23 mouse cellular contexts compared by ENCODE assay signal in the genomic region with DNA sequence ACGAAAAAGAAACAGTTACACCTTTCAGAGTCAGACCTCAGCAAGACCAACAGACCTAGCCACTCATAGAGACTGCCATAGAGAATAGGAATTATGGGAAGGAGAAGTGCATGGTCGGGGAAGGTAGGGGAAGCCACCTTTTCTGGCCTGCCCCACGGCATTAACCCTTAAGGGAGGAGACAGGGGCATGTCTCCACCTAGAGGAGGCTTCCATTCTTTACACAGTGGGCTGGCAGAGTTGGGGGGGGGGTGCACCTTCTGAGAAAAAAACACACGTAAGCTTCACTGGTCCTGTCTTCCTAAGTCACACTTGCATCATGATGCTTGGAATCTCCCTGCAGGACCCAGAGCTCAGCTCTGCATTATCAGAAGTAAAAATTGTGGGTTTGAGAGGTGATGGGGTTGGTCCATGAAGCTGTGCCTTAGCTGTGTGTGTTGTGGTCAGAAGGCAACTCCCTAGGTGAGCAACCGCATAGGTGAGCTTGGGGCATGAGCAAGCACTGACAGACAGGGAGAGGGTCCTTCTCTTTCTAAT. TPM values are rescaled to one million over a fixed set of nuclear protein-coding genes. Genes with fewer than 3 reads are reported as not detected.
DNase-seq lines count a peak whose midpoint lies in the region; ATAC-seq and TF ChIP-seq lines count a peak whose summit lies in the region.
"Had no signal": no experiment of that assay in that cellular context is flagged by ENCODE, and none has a peak within 500 bp of the region (broad histone marks: within the 10 kb centered on the region; RNA-seq: fewer than 3 reads in every experiment).

No protein-coding gene starts in this region.

- 0 out of 2 replicates have a peak, but pooled peaks have one; percentile 10 for TF ChIP-seq CTCF in hindbrain, postnatal 0 days (IDR thresholded peaks at IDR 0.05; ENCODE audit: low read depth)

- ATAC-seq in hindbrain, postnatal 0 days, result no peak
- ATAC-seq in hindbrain, embryonic 13.5 days (ENCODE audit: low FRiP score), result no peak
- ATAC-seq in lung, embryonic 16.5 days (ENCODE audit: low read depth), result peak; percentile 54
- no peak for ATAC-seq in limb, embryonic 11.5 days (ENCODE audit: insufficient number of reproducible peaks, low FRiP score, low TSS enrichment, low read depth)
- no peak for ATAC-seq in activated CD4-positive, CD25-positive, alpha-beta regulatory T cell, adult 4 months
- ATAC-seq: forebrain, embryonic 16.5 days; intestine, embryonic 15.5 days; midbrain, embryonic 16.5 days had no signal

- no peaks in the 10 kb centered on the region for H3K36me3 ChIP-seq in hindbrain, postnatal 0 days (ENCODE audit: insufficient read depth, low read length)
- H3K36me3 ChIP-seq in hindbrain, embryonic 13.5 days, result no peaks in the 10 kb centered on the region
- H3K36me3 ChIP-seq in lung, embryonic 16.5 days (ENCODE audit: control insufficient read depth, insufficient read depth, low read length), result no peaks in the 10 kb centered on the region
- H3K36me3 ChIP-seq in limb, embryonic 11.5 days (ENCODE audit: control insufficient read depth, insufficient read depth, low read length), result no peaks in the 10 kb centered on the region
- H3K36me3 ChIP-seq: embryonic facial prominence, embryonic 10.5 days; heart, embryonic 10.5 days; intestine, embryonic 15.5 days; limb, embryonic 13.5 days; neural tube, embryonic 12.5 days had no signal

- no peak overlapping the region for H3K27ac ChIP-seq in hindbrain, postnatal 0 days
- no peak overlapping the region for H3K27ac ChIP-seq in hindbrain, embryonic 13.5 days
- H3K27ac ChIP-seq in lung, embryonic 16.5 days (ENCODE audit: low read length), result peak overlapping the region; percentile 38; the same call in 1 of the 2 replicates
- H3K27ac ChIP-seq in limb, embryonic 11.5 days (replicated peaks; ENCODE audit: low read depth, low read length), result 0 out of 2 replicates have a peak overlapping the region, but pooled peaks have one; percentile 5
- H3K27ac ChIP-seq: embryonic facial prominence, embryonic 10.5 days; heart, embryonic 10.5 days; intestine, embryonic 15.5 days; limb, embryonic 13.5 days; neural tube, embryonic 12.5 days had no signal

- H3K4me3 ChIP-seq in hindbrain, postnatal 0 days (ENCODE audit: low read length), result no peak overlapping the region
- H3K4me3 ChIP-seq in hindbrain, embryonic 13.5 days, result no peak overlapping the region
- no peak overlapping the region for H3K4me3 ChIP-seq in lung, embryonic 16.5 days (ENCODE audit: low read length)
- no peak overlapping the region for H3K4me3 ChIP-seq in limb, embryonic 11.5 days (ENCODE audit: low read depth, low read length)
- H3K4me3 ChIP-seq: embryonic facial prominence, embryonic 10.5 days; erythroblast, embryonic 14.5 days; heart, embryonic 10.5 days; intestine, embryonic 15.5 days; limb, embryonic 13.5 days; neural tube, embryonic 12.5 days had no signal

- WGBS in hindbrain, postnatal 0 days, result 57% methylated on average over 5 of the region's 5 CpGs
- 59% methylated on average over 5 of the region's 5 CpGs for WGBS in hindbrain, embryonic 13.5 days
- WGBS in lung, embryonic 16.5 days, result 39% methylated on average over 5 of the region's 5 CpGs
- 37% methylated on average over 5 of the region's 5 CpGs for WGBS in limb, embryonic 11.5 days

- DNase-seq in hindbrain, postnatal 0 days (ENCODE audit: low spot score), result no peak
- DNase-seq in lung, postnatal 36 days, result no peak
- DNase-seq in 416B (ENCODE audit: low read depth), result peak; percentile 69
- no peak for DNase-seq in limb, embryonic 11.5 days (ENCODE audit: low spot score)
- DNase-seq in frontal cortex, postnatal 36 days (ENCODE audit: low spot score in 2 of 2), result no peak
- DNase-seq: adrenal gland, adult 2 months; B cell, adult 2 months; cerebellum, adult 11 months; cerebellum, postnatal 25 days; gastrocnemius, postnatal 25 days; heart, postnatal 14 days; lung, postnatal 4 days had no signal

- H3K4me1 ChIP-seq in hindbrain, postnatal 0 days (ENCODE audit: insufficient read depth, low read length), result peaks cover 14% of the 10 kb centered on the region
- H3K4me1 ChIP-seq in hindbrain, embryonic 13.5 days (replicated peaks), result peaks cover 28% of the 10 kb centered on the region
- H3K4me1 ChIP-seq in lung, embryonic 16.5 days (replicated peaks; ENCODE audit: control insufficient read depth, insufficient read depth, low read length), result peaks cover 26% of the 10 kb centered on the region
- peaks cover 21% of the 10 kb centered on the region for H3K4me1 ChIP-seq in limb, embryonic 11.5 days (ENCODE audit: control insufficient read depth, insufficient read depth, low read length)

- H3K9ac ChIP-seq in hindbrain, postnatal 0 days (replicated peaks; ENCODE audit: low read length), result no peak overlapping the region
- H3K9ac ChIP-seq in hindbrain, embryonic 13.5 days, result no peak overlapping the region
- H3K9ac ChIP-seq in lung, embryonic 16.5 days (ENCODE audit: low read length), result no peak overlapping the region
- H3K9ac ChIP-seq in limb, embryonic 11.5 days (ENCODE audit: low read length), result no peak overlapping the region; the same call in 1 of the 2 replicates
- H3K9ac ChIP-seq: intestine, embryonic 15.5 days; limb, embryonic 13.5 days; neural tube, embryonic 12.5 days had no signal

- H3K9me3 ChIP-seq in hindbrain, postnatal 0 days (ENCODE audit: low read length), result no peaks in the 10 kb centered on the region
- H3K9me3 ChIP-seq in hindbrain, embryonic 13.5 days, result no peaks in the 10 kb centered on the region
- no peaks in the 10 kb centered on the region for H3K9me3 ChIP-seq in lung, embryonic 16.5 days (ENCODE audit: control insufficient read depth, low read length)
- H3K9me3 ChIP-seq in limb, embryonic 11.5 days (ENCODE audit: control insufficient read depth, low read length), result no peaks in the 10 kb centered on the region
- H3K9me3 ChIP-seq: embryonic facial prominence, embryonic 10.5 days; heart, embryonic 10.5 days; intestine, embryonic 15.5 days; limb, embryonic 13.5 days; neural tube, embryonic 12.5 days had no signal

- no peak overlapping the region for H3K4me2 ChIP-seq in hindbrain, postnatal 0 days (ENCODE audit: low read depth, low read length)
- no peak overlapping the region for H3K4me2 ChIP-seq in hindbrain, embryonic 13.5 days
- H3K4me2 ChIP-seq in lung, embryonic 16.5 days (ENCODE audit: low read depth, low read length), result no peak overlapping the region
- H3K4me2 ChIP-seq in limb, embryonic 11.5 days (ENCODE audit: low read depth, severe bottlenecking), result no peak overlapping the region
- H3K4me2 ChIP-seq: intestine, embryonic 15.5 days; limb, embryonic 13.5 days; neural tube, embryonic 12.5 days had no signal

- no peaks in the 10 kb centered on the region for H3K27me3 ChIP-seq in hindbrain, postnatal 0 days (ENCODE audit: insufficient read depth, low read length)
- no peaks in the 10 kb centered on the region for H3K27me3 ChIP-seq in hindbrain, embryonic 13.5 days
- H3K27me3 ChIP-seq in lung, embryonic 16.5 days (ENCODE audit: control insufficient read depth, insufficient read depth, low read depth, low read length), result no peaks in the 10 kb centered on the region
- H3K27me3 ChIP-seq in limb, embryonic 11.5 days (ENCODE audit: control insufficient read depth, insufficient read depth, low read length), result no peaks in the 10 kb centered on the region
- H3K27me3 ChIP-seq: intestine, embryonic 15.5 days; limb, embryonic 13.5 days; neural tube, embryonic 12.5 days had no signal

RNA-seq across cellular contexts. Expression of a gene that starts 58.4 kb away (rescaled TPM):
- 12.4 and 13.5 TPM in 2 replicates for total RNA-seq in hindbrain, postnatal 0 days (2014; rRNA removed)
- 8.0 and 8.2 TPM in 2 replicates for polyA plus RNA-seq in hindbrain, postnatal 0 days (2015; fragmentation: Nextera tagmentation; extraction: Ambion mirVana)
- 4.1 and 4.4 TPM in 2 replicates for polyA plus RNA-seq in hindbrain, embryonic 13.5 days (2015; fragmentation: Nextera tagmentation; extraction: Ambion mirVana)
- polyA plus RNA-seq in lung, embryonic 16.5 days (2015; fragmentation: Nextera tagmentation; extraction: Ambion mirVana), result 2.5 and 2.6 TPM in 2 replicates
- 0.75 and 0.96 TPM in 2 replicates for polyA plus RNA-seq in limb, embryonic 11.5 days (2014; fragmentation: Nextera tagmentation; extraction: Ambion mirVana)
- polyA plus RNA-seq in activated CD4-positive, CD25-positive, alpha-beta regulatory T cell, adult 4 months (2017; shearing (Covaris generic)), result 10 to 100 TPM; 25.5 to 31.1 TPM

Comparison
In these comparisons a context has a peak if more than half of its experiments do, and no peak if none do; other contexts are left out.
1. H3K27ac ChIP-seq: peak in lung, embryonic 16.5 days (single experiment) and limb, embryonic 11.5 days (single experiment); none in hindbrain, postnatal 0 days (single experiment) and hindbrain, embryonic 13.5 days (single experiment).